Mouse (Mus musculus) midbrain, embryonic 10.5 days (tissue): ENCODE data around the gene Slc6a1. TPM values are rescaled to one million over a fixed set of nuclear protein-coding genes. Genes with fewer than 3 reads are reported as not detected.

Source experiments
- polyA plus RNA-seq: library from polyadenylated mRNA; unstranded; fragments of >200 nt; fragmentation: Nextera tagmentation; extraction: Ambion mirVana; gene quantifications from 2 replicates; pipeline ENCODE4 v1.2.1, GENCODE M21; 2016

The Slc6a1 gene
- polyA plus RNA-seq, 1 experiment from 2014 or later, result 4.7 TPM

Other genes starting within 250 kb of the Slc6a1 start
- gene Atp2b2, start 240.0 kb upstream of the Slc6a1 start, polyA plus RNA-seq, result 1.1 and 2.1 TPM in 2 replicates
- gene Slc6a11, start 151.4 kb upstream of the Slc6a1 start, polyA plus RNA-seq, result 0.59 and 0.65 TPM in 2 replicates
- gene Hrh1, start 115.3 kb downstream of the Slc6a1 start, polyA plus RNA-seq, result 0.04 and 0.15 TPM in 2 replicates